ENCODE assay signal across 8 mouse cellular contexts in the genomic region with DNA sequence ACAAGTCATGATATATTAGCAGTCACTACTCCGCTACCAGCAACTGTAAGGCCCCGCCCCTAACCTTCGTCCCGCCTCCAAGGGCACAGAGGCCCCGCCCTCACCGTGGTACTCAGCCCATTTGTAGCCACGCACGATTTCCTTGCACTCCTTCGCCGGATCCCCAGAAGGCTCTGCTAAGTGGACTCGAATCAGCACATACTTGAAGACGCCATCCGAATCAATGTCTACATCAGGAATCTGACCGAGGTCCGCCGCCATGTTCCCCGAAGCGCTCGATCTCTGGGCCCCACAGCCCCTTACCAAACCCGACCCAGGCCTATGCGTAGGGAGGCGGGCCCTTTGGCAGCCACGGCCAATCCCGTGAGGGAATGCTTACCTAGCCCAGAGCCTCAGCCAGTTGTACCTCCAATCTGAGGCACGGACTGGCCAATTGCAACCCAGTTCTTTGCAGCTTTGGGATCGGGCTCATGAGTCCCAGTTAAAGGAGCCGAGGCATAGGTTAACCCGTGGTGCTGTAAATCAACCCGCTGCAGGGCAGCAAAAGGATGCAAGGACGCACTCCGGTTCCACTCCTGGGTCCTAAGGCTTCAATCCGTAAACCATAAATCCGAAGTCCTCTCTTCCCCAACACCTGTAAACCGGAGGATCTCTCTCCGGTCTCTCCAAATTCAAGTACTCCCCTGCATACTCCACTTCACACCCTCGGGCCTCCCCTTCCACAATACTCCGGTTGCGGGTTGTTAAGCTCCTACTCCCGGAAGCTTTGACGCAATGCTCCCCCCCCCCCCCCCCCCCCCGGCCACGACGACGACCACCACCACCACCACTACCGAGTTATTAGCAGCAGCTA. TPM values are rescaled to one million over a fixed set of nuclear protein-coding genes. Genes with fewer than 3 reads are reported as not detected.
DNase-seq lines count a peak whose midpoint lies in the region; ATAC-seq and TF ChIP-seq lines count a peak whose summit lies in the region.

A gene (minus strand): TSS at position 267 of the 853 bp plus-strand sequence.
A gene (minus strand): TSS at position 646 of the 853 bp plus-strand sequence.

- H3K4me3 ChIP-seq in hindbrain, embryonic 10.5 days = peak within 1 kb of the TSS; percentile 73
- peak within 1 kb of the TSS; percentile 46 for H3K4me3 ChIP-seq in lung, postnatal 0 days (ENCODE audit: low read depth, low read length)

- H3K36me3 ChIP-seq in hindbrain, embryonic 10.5 days = peaks cover 33% of the 10 kb centered on the region
- no peaks in the 10 kb centered on the region for H3K36me3 ChIP-seq in lung, postnatal 0 days (ENCODE audit: insufficient read depth, low read length)

- no peaks in the 10 kb centered on the region for H3K9me3 ChIP-seq in hindbrain, embryonic 10.5 days
- H3K9me3 ChIP-seq in lung, postnatal 0 days (ENCODE audit: low read length) = no peaks in the 10 kb centered on the region

- DNase-seq in MN1 (ENCODE audit: low spot score) = peak; percentile 96
- DNase-seq in cerebellum, adult 9-10 months = peak; percentile 97
- peak; percentile 98 for DNase-seq in hindbrain, embryonic 10.5 days (ENCODE audit: low spot score)
- peak; percentile 99 for DNase-seq in layer of hippocampus, adult 9-11 months
- DNase-seq in lung, postnatal 0 days (ENCODE audit: low spot score) = peak; percentile 99
- DNase-seq in ovary, postnatal 14 days (ENCODE audit: low spot score) = peak; percentile 90
- peak; percentile 96 for DNase-seq in thymus, postnatal 14 days

- peak within 1 kb of the TSS; percentile 46 for H3K9ac ChIP-seq in lung, postnatal 0 days (replicated peaks; ENCODE audit: low read depth)

- H3K4me2 ChIP-seq in lung, postnatal 0 days (replicated peaks; ENCODE audit: low read depth, low read length) = peak within 1 kb of the TSS; percentile 81

- peak; percentile 90 for ATAC-seq in frontal cortex, adult (ENCODE audit: low TSS enrichment)
- ATAC-seq in lung, postnatal 0 days = peak; percentile 98

- no peak for TF ChIP-seq EP300 in lung, postnatal 0 days (IDR thresholded peaks at IDR 0.05)

- H3K27ac ChIP-seq in hindbrain, embryonic 10.5 days = peak within 1 kb of the TSS; percentile 93
- peak within 1 kb of the TSS; percentile 87 for H3K27ac ChIP-seq in lung, postnatal 0 days (ENCODE audit: low read length)

- under 1% methylated on average over 44 of the region's 45 CpGs for WGBS in hindbrain, embryonic 10.5 days
- WGBS in lung, postnatal 0 days = 1% methylated on average over 41 of the region's 45 CpGs

- H3K27me3 ChIP-seq in hindbrain, embryonic 10.5 days (ENCODE audit: insufficient read depth, poor library complexity, severe bottlenecking) = peaks cover 45% of the 10 kb centered on the region
- peaks cover 39% of the 10 kb centered on the region for H3K27me3 ChIP-seq in lung, postnatal 0 days (replicated peaks; ENCODE audit: insufficient read depth, low read length)

- H3K4me1 ChIP-seq in hindbrain, embryonic 10.5 days (replicated peaks) = peaks cover 67% of the 10 kb centered on the region
- peaks cover 23% of the 10 kb centered on the region for H3K4me1 ChIP-seq in lung, postnatal 0 days (ENCODE audit: insufficient read depth, low read depth, low read length)

- TF ChIP-seq CTCF in lung, postnatal 0 days (IDR thresholded peaks at IDR 0.05) = no peak

RNA-seq across cellular contexts. Expression of the first gene that starts in this region (rescaled TPM):
- 1.4 and 3.8 TPM in 2 replicates for polyA plus RNA-seq in hindbrain, embryonic 10.5 days (2016; fragmentation: Nextera tagmentation; extraction: Ambion mirVana)
- polyA plus RNA-seq in lung, postnatal 0 days (2015; fragmentation: Nextera tagmentation; extraction: Ambion mirVana) = 0.31 and 1.2 TPM in 2 replicates

RNA-seq across cellular contexts. Expression of the second gene that starts in this region (rescaled TPM):
- 163 and 189 TPM in 2 replicates for polyA plus RNA-seq in hindbrain, embryonic 10.5 days (2016; fragmentation: Nextera tagmentation; extraction: Ambion mirVana)
- 97.7 and 103 TPM in 2 replicates for polyA plus RNA-seq in lung, postnatal 0 days (2015; fragmentation: Nextera tagmentation; extraction: Ambion mirVana)

Comparison
In these comparisons a context has a peak if more than half of its experiments do, and no peak if none do; other contexts are left out.
1. Peak in every context shown above with its lines: DNase-seq, ATAC-seq, H3K4me3 ChIP-seq and H3K27ac ChIP-seq.